Mouse (Mus musculus): ENCODE measurements at regions not wholly inside any gene's neighbourhood (a gene's known extent, or its start where the extent isn't known, plus 50 kb on each side); places are given as distances from the start of the nearest gene placed in this dataset.

DNA sequence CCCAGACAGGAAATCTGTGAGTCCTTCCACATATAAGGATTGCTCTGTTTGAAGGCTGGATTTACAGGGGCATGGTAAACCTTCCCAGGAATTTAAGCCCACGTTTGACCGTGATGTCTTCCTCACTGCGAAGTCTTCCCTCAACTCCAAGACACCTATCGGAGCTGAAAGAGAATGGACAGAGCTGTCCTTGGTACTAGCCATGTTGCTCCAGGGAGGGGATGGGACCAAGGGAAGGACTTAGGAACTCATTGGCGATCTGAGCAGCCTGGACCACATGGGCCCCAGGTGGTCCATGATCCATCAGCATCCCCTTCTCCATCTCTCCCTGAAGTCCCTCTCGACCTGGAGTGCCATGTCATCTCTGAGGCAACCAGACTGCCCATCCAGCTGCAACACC lies 130.1 kb upstream of the Top1 start:
- TF ChIP-seq CTCF (IDR thresholded peaks at IDR 0.05; ENCODE audit: borderline replicate concordance, control insufficient read depth, extremely low read depth, insufficient read depth, low read length, poor library complexity): no peak
- TF ChIP-seq POLR2A (IDR thresholded peaks at IDR 0.05; ENCODE audit: control insufficient read depth, extremely low read depth, insufficient read depth, low read length, poor library complexity): no peak

Data from thymus, adult 2 months (tissue).